Mouse (Mus musculus) liver, adult 2 months (tissue): Measurements from ENCODE around the gene Gsk3a. TPM values are rescaled to one million over a fixed set of nuclear protein-coding genes. Genes with fewer than 3 reads are reported as not detected.

Source experiments
- DNase-seq: peaks from one replicate; pipeline ENCODE4 v3.0.0-alpha.2; 2011; ENCODE audit warnings: low read depth, low spot score; ENCODE audit errors: extremely low read depth
- H3K27ac ChIP-seq: fragments of 200-500 bp; replicated peaks from 2 replicates; pipeline ENCODE4 v1.5.1; 2012; ENCODE audit warnings: low read depth, mild to moderate bottlenecking, control low read depth, inconsistent platforms, low read length; ENCODE audit not compliant: insufficient read depth
- H3K27me3 ChIP-seq: fragments of 200-500 bp; 2 replicates; pipeline ENCODE4 v1.6.1; 2012; ENCODE audit warnings: mild to moderate bottlenecking, moderate library complexity, low read length, inconsistent platforms; ENCODE audit not compliant: control insufficient read depth, insufficient read depth
- H3K36me3 ChIP-seq: fragments of 200-500 bp; 2 replicates; pipeline ENCODE4 v1.6.1; 2012; ENCODE audit warnings: low read length, inconsistent platforms; ENCODE audit not compliant: control insufficient read depth, insufficient read depth
- H3K4me1 ChIP-seq: fragments of 200-500 bp; 2 replicates; pipeline ENCODE4 v1.6.1; 2011; ENCODE audit warnings: low read length; ENCODE audit not compliant: control insufficient read depth, insufficient read depth
- H3K4me3 ChIP-seq: fragments of 200-500 bp; 2 replicates; pipeline ENCODE4 v1.5.1; 2011; ENCODE audit warnings: low read depth, mild to moderate bottlenecking, control low read depth, low read length, moderate library complexity; ENCODE audit not compliant: insufficient read depth
- H3K79me2 ChIP-seq: fragments of 200-500 bp; 2 replicates; pipeline ENCODE4 v1.6.1; 2012; ENCODE audit warnings: inconsistent platforms, mild to moderate bottlenecking, low read length, moderate library complexity; ENCODE audit not compliant: control insufficient read depth, insufficient read depth
- H3K9ac ChIP-seq: fragments of 200-500 bp; 2 replicates; pipeline ENCODE4 v1.6.1; 2012; ENCODE audit warnings: low read depth, mild to moderate bottlenecking, control low read depth, inconsistent platforms, low read length
- CTCF ChIP-seq: fragments of 200-500 bp; IDR thresholded peaks from 2 replicates; pipeline ENCODE4 v1.5.1; 2011; ENCODE audit warnings: low read depth, low read length, control low read depth
- POLR2A ChIP-seq: fragments of 200-500 bp; IDR thresholded peaks from 2 replicates; pipeline ENCODE4 v1.6.1; 2011; ENCODE audit warnings: low read length, control low read depth; ENCODE audit not compliant: insufficient read depth; ENCODE audit errors: extremely low read depth
- WGBS: fragments of 180-500 bp; shearing (Covaris S2); methylation state at CpG from one replicate; pipeline ENCODE4 v1.1.7; 2018; 5-methylcytosine and 5-hydroxymethylcytosine counted together
- polyA plus RNA-seq: library from polyadenylated mRNA; depleted of rRNA; stranded (reverse); fragments of >200 nt; gene quantifications from 2 replicates; pipeline ENCODE4 v1.2.3, GENCODE M21; 2012
- total RNA-seq: library from RNA; depleted of rRNA; stranded (reverse); fragments of >200 nt; gene quantifications from 2 replicates; pipeline ENCODE4 v1.2.3, GENCODE M21; 2014

The Gsk3a gene
- total and polyA plus RNA-seq, 2 experiments, result 9.1 to 74.5 TPM

- Histone ChIP-seq H3K36me3 (peaks cover 9% of the 10 kb centered on the region), H3K79me2 (peaks cover 7% of the 10 kb centered on the region; the same call in 1 of the 2 replicates), H3K9ac (no peak overlapping the region), H3K27ac (no peak overlapping the region), H3K4me3 (no peak overlapping the region), H3K4me1 (peaks cover 18% of the 10 kb centered on the region), H3K27me3 (no peaks in the 10 kb centered on the region)
- no peak for DNase-seq
- TF ChIP-seq CTCF, result no peak
- no peak for TF ChIP-seq POLR2A
- WGBS, result 67% methylated on average over 5 of the region's 5 CpGs
Observed at GRCm38 (mm10) chr7:25283637-25284036, 46.0 kb upstream of the Gsk3a start.

GRCm38 (mm10) chr7:25282731-25283211, 45.1 kb upstream of the Gsk3a start:
- no peak for DNase-seq
- 2% methylated on average over 33 of the region's 36 CpGs for WGBS
- Histone ChIP-seq H3K4me3 (peak overlapping the region; percentile 80), H3K27me3 (no peaks in the 10 kb centered on the region), H3K79me2 (peaks cover 7% of the 10 kb centered on the region; the same call in 1 of the 2 replicates), H3K9ac (peak overlapping the region; percentile 94), H3K4me1 (peaks cover 20% of the 10 kb centered on the region), H3K36me3 (peaks cover 9% of the 10 kb centered on the region), H3K27ac (0 out of 2 replicates have a peak overlapping the region, but pooled peaks have one; percentile 9)
- TF ChIP-seq POLR2A (no peak), CTCF (no peak)

GRCm38 (mm10) chr7:25281734-25282601, 44.3 kb upstream of the Gsk3a start:
- DNase-seq, result peak; percentile 80
- Histone ChIP-seq H3K27ac (peak overlapping the region; percentile 95), H3K27me3 (no peaks in the 10 kb centered on the region), H3K4me1 (peaks cover 25% of the 10 kb centered on the region), H3K9ac (peak overlapping the region; percentile 94), H3K79me2 (peaks cover 7% of the 10 kb centered on the region; the same call in 1 of the 2 replicates), H3K4me3 (peak overlapping the region; percentile 80), H3K36me3 (peaks cover 7% of the 10 kb centered on the region)
- TF ChIP-seq POLR2A (0 out of 2 replicates have a peak, but pooled peaks have one; percentile 34), CTCF (0 out of 2 replicates have a peak, but pooled peaks have one; percentile 10)
- WGBS, result 2% methylated on average over 81 of the region's 108 CpGs

GRCm38 (mm10) chr7:25281166-25281733, 43.6 kb upstream of the Gsk3a start:
- 32% methylated on average over 12 of the region's 12 CpGs for WGBS
- Histone ChIP-seq H3K36me3 (peaks cover 3% of the 10 kb centered on the region; the same call in 1 of the 2 replicates), H3K27me3 (no peaks in the 10 kb centered on the region), H3K4me1 (peaks cover 25% of the 10 kb centered on the region), H3K79me2 (peaks cover 7% of the 10 kb centered on the region; the same call in 1 of the 2 replicates), H3K9ac (peak overlapping the region; percentile 51; the same call in 1 of the 2 replicates), H3K27ac (peak overlapping the region; percentile 12), H3K4me3 (peak overlapping the region; percentile 45; the same call in 1 of the 2 replicates)
- TF ChIP-seq POLR2A (no peak), CTCF (no peak)
- DNase-seq, result no peak

- Histone ChIP-seq H3K9ac (peak overlapping the region; percentile 69), H3K27ac (peak overlapping the region; percentile 45), H3K4me3 (peak overlapping the region; percentile 69; the same call in 1 of the 2 replicates), H3K4me1 (peaks cover 25% of the 10 kb centered on the region), H3K36me3 (no peaks in the 10 kb centered on the region), H3K27me3 (no peaks in the 10 kb centered on the region), H3K79me2 (peaks cover 7% of the 10 kb centered on the region; the same call in 1 of the 2 replicates)
- 48% methylated on average over 6 of the region's 6 CpGs for WGBS
- TF ChIP-seq CTCF, result no peak
- TF ChIP-seq POLR2A, result no peak
- no peak for DNase-seq
Observed at GRCm38 (mm10) chr7:25279861-25280791, 42.5 kb upstream of the Gsk3a start.
